In genomic region chr11:31672170-31672563, GRCm38 (mm10) we compare ENCODE assay signal across 8 mouse cellular contexts. TPM values are rescaled to one million over a fixed set of nuclear protein-coding genes. Genes with fewer than 3 reads are reported as not detected.
DNase-seq lines count a peak whose midpoint lies in the region; ATAC-seq and TF ChIP-seq lines count a peak whose summit lies in the region.

No protein-coding gene starts in this region.

- H3K9me3 ChIP-seq in heart, embryonic 14.5 days (ENCODE audit: control insufficient read depth, low read length), result no peaks in the 10 kb centered on the region
- H3K9me3 ChIP-seq in G1E (replicated peaks), result no peaks in the 10 kb centered on the region

- 11% methylated on average over 9 of the region's 9 CpGs for WGBS in heart, embryonic 14.5 days

- H3K27me3 ChIP-seq in heart, embryonic 14.5 days (ENCODE audit: control insufficient read depth, insufficient read depth, low read length), result no peaks in the 10 kb centered on the region
- H3K27me3 ChIP-seq in G1E (ENCODE audit: insufficient read depth, low read length), result no peaks in the 10 kb centered on the region

- peaks cover 0 to 7% of the 10 kb centered on the region in 2 experiments; a peak in 2 of 4 replicates for H3K4me1 ChIP-seq in heart, embryonic 14.5 days (ENCODE audit: control insufficient read depth in 2 of 2, insufficient read depth in 2 of 2, low read length in 2 of 2)
- peaks cover 43% of the 10 kb centered on the region for H3K4me1 ChIP-seq in G1E (ENCODE audit: insufficient read depth, low read depth, low read length)

- H3K4me3 ChIP-seq in heart, embryonic 14.5 days (ENCODE audit: control insufficient read depth in 1 of 2, insufficient read depth in 1 of 2, low read depth in 1 of 2, low read length in 2 of 2), result peak overlapping the region; percentile 67 to 78
- H3K4me3 ChIP-seq in G1E (ENCODE audit: low read depth, low read length), result peak overlapping the region; percentile 89

- H3K27ac ChIP-seq in heart, embryonic 14.5 days (replicated peaks in 1 of 2; ENCODE audit: control insufficient read depth in 1 of 2, insufficient read depth in 1 of 2, low read depth in 2 of 2, low read length in 2 of 2), result no peak overlapping the region

- peak overlapping the region; percentile 81 for H3K9ac ChIP-seq in heart, embryonic 14.5 days (ENCODE audit: low read length)

- TF ChIP-seq CTCF in G1E (IDR thresholded peaks at IDR 0.05; ENCODE audit: low read depth, low read length), result no peak

- ATAC-seq in heart, embryonic 14.5 days (ENCODE audit: insufficient number of reproducible peaks, insufficient read depth, low FRiP score, low read depth), result no peak
- no peak for ATAC-seq in G1E (ENCODE audit: extremely low read depth, insufficient number of reproducible peaks, low FRiP score, poor library complexity, severe bottlenecking)
- ATAC-seq in granulocyte monocyte progenitor cell, adult 5-6 weeks (replicated peaks; ENCODE audit: poor library complexity, severe bottlenecking), result 0 out of 2 replicates have a peak, but pooled peaks have one; percentile 17

- H3K4me2 ChIP-seq in heart, embryonic 14.5 days (ENCODE audit: low read length), result peak overlapping the region; percentile 78

- DNase-seq in heart, adult 8-10 months (ENCODE audit: low spot score), result no peak
- no peak for DNase-seq in G1E (ENCODE audit: low spot score)
- peak; percentile 14 for DNase-seq in lung, postnatal 36 days
- DNase-seq in urinary bladder, postnatal 25 days (ENCODE audit: low spot score), result no peak
- no peak for DNase-seq in adrenal gland, postnatal 25 days
- no peak for DNase-seq in right cerebral cortex, postnatal 4 days

- H3K36me3 ChIP-seq in heart, embryonic 14.5 days (ENCODE audit: control insufficient read depth, insufficient read depth, low read length), result peaks cover 23% of the 10 kb centered on the region
- H3K36me3 ChIP-seq in G1E (replicated peaks), result peaks cover 34% of the 10 kb centered on the region

RNA-seq across cellular contexts. Expression of gene Bod1, which starts 0.5 kb away (rescaled TPM):
- 87.6 and 98.4 TPM in 2 replicates for polyA plus RNA-seq in heart, embryonic 14.5 days (2014; fragmentation: Nextera tagmentation; extraction: Ambion mirVana)
- 100 to 1,000 TPM; 135 to 160 (median 146) TPM for total RNA-seq in heart, adult 8-10 months (2022)
- 6.5 and 9.4 TPM in 2 replicates for total RNA-seq in G1E (2014; fragmentation: Nextera tagmentation)
- total RNA-seq in G1E (2017), result 15.5 and 15.6 TPM in 2 replicates
- 7.8 and 11.0 TPM in 2 replicates for polyA plus RNA-seq in G1E (2012)
- 16.5 and 22.8 TPM in 2 replicates for total RNA-seq in granulocyte monocyte progenitor cell, adult 5-6 weeks (2014; fragmentation: Nextera tagmentation)
- 21.4 and 26.3 TPM in 2 replicates for total RNA-seq in granulocyte monocyte progenitor cell, adult 5-6 weeks (2017)
- total RNA-seq in adrenal gland, postnatal 25 days (2021), result 50.3 and 55.4 TPM in 2 replicates
